Mouse (Mus musculus) layer of hippocampus, adult 18-20 months (tissue): Measurements from ENCODE around the gene Eif3i. TPM values are rescaled to one million over a fixed set of nuclear protein-coding genes. Genes with fewer than 3 reads are reported as not detected.

Experiments used
- DNase-seq, 2 experiments: peaks; one replicate each; pipeline ENCODE4 v3.0.0; 2022; ENCODE audit warnings: low spot score in 2 of 2
- total RNA-seq, 2 experiments: library from RNA; stranded (reverse); gene quantifications; 2 replicates each; pipeline ENCODE4 v1.2.3; 2021

Eif3i gene
- total RNA-seq, 2 experiments from 2014 or later: 127 to 131 TPM

DNA sequence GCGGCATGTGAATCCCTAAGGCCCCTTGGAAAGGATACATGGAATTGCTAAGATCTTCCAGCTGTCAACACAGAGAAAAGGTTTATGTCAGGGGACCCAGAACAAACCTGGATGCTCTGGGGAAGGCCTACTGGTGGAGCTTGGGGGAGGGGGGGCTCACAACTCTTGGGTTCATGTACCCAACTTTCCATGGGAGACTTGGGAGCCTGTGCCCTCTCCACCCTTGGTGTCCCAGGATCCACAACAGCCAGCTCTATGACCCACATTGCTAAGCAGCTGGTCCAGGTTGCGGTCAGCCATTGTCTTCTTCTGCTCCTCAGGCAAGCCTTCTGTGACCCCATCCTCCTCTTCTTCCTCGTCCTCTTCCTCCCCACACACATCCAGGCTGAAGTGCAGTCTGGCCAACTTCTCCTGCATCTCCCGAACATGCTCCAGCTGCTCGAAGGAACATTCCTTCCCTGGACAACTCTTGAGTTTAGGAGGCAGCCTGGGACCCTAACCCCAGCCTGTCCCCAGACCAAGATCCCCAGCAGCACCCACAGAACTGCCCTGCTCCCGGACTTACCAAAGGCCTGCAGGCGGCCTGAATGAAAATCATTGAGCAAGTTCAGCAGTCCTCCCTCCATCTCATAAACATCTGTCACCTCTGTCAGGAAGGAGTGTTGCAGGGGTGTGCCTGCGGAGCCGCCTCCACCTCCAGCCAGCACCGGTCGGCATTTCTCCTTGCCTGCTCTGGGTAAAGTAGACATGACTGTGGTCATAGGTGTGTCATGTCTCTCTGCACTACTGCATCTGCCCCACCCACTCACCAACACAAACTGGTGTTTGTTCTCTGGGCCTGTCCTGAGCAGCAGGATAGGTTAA is 20.2 kb upstream of the Eif3i start:
- DNase-seq: no peak

DNA sequence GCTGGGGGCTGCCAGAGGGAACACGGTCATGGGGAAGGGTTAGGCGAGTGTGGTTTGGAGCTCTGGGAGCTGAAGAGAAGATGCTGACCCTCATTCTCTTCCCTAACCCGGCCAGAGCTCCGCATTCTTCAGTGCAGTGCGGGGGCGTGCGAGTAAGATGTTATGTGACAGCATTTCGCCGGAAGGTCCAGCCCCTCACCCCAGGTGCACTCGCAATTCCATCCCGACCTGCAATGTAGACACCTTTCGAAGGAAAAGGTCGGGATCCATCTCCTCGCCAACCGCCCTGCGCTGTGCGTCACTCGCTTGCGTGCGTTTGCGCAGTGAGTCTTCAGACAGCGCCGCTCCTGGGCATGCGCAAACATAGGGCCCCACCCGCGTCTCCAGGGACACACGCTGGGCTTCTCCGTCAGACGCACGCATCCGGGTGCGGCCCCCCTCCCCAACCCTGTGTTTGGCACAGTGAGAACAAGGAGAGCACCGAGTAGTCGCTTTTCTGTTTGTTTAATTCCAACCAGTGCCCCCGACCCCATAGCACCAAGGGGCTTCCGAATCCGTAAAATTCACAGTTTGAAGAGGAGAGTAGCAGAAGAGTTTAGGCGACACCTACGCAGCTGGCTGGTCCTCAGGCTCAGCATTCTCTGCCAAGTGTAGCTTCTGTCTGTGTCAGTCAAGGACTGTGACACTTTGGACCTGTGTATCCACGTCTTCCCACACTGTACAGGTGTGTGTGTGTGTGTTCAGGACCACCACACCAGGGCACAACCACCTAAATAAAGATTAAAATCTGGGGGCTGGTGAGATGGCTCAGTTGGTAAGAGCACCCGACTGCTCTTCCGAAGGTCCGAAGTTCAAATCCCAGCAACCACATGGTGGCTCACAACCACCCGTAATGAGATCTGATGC is 18.6 kb upstream of the Eif3i start, which contains the start of gene Iqcc:
TSS of gene Iqcc (minus strand) at position 314 of the 906 bp plus-strand sequence.
- peak; percentile 95 to 98 for DNase-seq

DNA sequence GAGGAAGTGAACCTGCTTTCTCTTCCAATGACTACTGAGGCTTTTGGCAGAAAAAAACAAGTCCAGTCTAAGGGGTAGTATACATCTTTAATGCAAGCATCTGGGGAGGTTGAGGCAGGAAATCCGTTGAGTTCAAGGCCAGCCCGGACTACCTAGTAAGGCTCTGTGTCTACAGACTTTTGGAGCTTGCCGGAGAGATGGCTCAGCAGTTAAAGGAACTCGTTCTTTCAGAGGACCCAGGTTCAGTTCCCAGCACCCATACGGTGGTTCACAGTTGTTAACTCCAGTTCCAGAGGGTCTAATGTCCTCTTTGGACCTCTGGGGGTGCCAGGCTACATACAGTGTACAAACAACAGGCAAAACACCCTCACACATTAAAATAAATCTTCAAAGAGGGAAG is 17.6 kb upstream of the Eif3i start:
- no peak for DNase-seq

DNA sequence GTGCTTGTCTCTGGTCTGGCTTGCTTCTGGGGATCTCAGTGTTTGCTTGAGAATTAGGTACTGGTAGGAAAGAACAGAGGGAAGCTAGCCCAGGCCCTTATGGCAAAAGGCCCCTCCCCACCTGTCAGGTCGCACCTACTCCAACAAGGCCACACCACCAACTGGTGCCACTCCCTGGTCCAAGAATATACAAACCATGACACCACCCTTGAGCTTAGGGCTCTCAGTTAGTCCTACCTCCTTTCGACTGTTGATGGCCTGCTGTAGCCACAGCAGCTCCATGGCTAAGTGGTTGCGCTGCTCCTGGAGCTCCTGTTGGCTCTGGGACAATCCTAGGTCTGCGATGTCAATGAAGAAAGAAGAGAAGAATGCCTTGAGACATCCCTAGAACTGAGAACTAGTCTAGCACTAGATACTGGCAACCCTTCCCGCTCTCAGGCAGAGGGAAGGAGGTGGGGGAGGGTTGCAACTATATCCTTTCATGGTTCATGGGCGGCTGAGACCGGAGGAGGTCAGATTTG is 16.7 kb upstream of the Eif3i start:
- no peak for DNase-seq

DNA sequence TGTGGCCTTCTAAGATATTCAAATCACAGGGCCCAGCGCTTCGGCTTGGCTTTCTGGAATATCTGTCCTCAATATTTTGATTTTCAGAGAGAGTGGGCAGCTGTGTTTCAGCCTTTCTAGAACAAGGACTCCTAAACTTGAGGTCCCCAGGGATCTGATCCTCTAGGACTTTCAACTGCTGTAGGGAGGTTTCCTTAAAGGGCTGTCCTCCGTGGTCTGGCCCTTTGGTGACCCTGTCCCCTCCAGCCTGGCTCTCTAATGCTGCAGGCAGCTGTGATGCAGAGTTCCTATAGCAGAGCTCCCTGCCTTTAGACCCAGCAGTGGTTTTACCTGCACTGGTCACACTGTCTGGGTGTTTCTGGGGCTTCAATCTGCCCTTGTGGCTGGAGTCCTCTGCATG is 16.2 kb upstream of the Eif3i start:
- no peak for DNase-seq

DNA sequence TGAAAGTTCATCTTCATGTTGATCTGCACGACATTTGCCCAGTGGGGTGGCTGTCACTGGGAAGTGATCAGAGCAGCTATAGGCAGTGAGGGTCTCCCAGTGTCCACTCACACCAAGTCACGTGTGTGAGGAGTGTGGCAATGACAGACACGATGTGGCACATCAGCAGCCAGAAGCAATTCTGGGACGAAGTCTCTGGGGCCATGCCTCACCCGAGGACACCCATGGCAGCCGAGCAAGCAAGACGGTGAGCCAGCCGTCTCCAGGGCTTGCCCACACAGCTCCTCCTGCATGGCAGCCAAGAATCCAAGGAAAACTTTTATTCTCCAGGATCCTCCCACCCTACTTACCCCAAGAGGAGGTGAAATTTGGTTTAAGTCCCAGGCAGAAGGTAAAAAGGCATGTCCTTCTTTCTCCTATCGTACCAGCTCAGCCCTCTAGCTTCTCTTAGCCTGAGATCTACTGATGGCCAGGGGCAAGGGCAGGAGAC is 15.4 kb upstream of the Eif3i start:
- DNase-seq: no peak

DNA sequence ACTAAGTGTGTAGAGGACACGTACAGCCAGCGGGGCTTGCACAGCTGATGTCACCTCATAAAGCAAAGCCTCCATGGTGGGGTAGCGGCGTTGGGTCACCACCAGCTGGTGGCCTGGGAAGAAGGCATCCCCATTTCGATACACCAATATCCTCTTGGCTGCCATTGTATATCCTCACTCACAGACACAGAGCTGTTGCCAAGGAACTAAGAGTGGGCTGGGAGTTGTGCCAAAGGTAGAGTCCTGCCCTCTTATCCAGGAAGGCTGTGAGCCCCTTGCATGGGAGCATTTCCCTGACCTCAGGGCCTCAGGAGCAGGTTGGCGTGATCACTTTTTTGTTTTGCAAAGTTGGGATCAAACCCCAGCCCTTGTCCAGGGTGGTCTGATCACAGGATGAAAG is 13.6 kb upstream of the Eif3i start, which contains the start of gene Dcdc2b:
TSS of gene Dcdc2b (minus strand) at position 165 of the 400 bp plus-strand sequence.
- no peak for DNase-seq

DNA sequence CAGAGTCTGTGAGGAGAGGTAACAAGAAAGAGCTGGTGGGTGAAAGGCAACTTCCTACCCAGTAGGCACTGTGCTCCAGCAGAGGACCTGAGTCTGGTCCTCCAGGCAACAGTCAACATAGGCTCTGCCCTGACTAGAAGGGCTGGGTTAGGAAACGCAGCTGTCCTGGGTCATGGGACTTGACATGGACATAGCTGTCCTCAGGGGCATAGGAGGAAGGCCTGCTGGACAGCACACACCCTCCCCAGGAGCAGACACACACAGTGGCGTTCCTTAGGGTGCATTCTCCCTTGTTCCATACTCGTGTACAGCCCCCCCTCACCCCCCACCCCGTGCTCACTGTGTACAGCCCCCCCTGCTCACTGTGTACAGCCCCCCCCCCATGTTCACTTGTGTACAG is 10.0 kb upstream of the Eif3i start:
- DNase-seq: no peak

DNA sequence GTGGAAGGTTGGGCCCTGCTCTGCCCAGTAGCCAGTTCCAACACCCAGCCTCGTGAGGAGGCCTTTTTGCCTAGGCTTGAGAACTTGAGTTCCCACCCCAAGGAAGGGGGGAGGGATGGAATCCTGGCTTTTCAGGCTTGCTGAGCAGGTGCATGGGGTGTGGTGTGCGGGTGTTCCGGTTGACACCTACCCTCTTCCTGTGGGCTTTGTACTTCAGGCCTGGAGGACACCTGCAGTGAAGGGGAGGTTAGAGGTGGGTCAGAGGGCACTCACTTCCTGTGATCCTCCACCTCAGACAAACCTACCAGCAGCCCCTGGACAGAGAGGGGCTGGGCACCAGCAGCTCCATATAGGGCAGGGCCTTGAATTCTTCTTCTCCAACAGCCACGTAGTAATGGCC is 9.6 kb upstream of the Eif3i start:
- DNase-seq: no peak

DNA sequence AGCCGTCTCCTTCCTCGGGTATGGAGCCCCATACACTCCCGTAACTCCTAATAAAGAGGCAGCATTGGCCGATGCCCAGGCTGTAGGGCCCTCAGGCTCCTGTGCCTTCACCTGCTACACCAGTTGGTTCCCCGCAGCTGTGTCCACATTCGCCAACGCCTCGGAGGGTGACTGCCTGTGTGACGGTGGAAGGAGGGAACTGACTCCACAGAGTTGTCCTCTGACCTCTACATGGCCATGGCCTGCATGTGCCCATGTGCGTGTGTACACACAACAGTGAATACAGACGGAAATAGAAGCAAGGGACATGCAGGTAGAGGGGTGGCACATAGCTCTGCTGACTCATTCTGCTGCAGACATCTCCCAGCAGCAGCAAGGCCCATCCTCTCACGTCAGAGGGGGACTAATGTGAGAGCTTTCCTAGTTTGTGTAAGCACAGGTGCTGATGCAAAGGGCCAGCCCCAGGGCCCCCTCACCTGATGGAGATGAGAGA is 8.7 kb upstream of the Eif3i start:
- DNase-seq: no peak

DNA sequence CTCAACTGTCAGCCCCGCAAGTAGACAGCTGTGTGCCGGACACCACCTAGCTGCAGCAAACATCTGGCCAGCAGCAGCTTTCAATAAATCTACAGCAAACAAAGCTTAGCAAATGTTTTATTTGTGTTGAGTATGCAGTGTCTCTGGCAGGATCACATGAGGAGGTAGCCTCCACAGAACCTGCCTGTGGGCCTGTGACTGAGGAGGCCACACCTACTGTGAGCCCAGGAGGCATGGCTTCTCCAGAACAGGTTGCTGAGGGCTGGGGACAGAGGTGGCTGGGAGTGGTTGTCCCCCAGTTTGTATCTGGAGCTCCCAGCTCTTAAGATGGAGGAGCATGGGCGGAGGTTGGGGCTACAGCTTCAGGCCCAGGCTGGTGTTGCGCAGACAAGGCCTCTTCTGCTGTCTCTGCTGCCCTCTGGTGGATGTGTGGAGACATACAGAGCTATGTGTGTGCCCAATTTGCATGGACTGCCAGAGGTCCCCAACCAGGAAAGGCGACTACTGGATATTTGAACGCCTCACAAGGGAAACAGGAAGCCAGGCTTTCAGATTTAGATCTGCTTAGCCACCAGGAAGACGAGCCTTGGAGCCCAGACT is 8.1 kb upstream of the Eif3i start:
- DNase-seq: peak; percentile 70 to 85

DNA sequence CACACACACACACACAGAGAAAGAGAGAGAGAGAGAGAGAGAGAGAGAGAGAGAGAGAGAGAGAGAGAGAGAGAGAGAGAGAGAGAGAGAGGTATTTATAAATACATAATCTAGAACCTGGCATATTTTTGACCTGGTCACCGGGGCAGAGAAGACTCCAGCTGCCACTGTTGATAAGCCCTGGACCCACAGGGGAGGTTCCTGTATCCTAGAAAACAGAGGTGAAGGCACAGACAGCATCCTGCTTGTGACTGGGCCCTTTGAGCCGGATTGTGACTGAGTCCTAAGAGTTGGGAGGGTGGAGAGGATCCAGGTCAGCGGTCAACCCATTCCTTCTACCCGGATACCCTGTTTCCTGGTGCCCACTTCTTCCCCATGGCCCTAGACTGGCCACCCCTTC is 11.6 kb downstream of the Eif3i start:
- DNase-seq: no peak

DNA sequence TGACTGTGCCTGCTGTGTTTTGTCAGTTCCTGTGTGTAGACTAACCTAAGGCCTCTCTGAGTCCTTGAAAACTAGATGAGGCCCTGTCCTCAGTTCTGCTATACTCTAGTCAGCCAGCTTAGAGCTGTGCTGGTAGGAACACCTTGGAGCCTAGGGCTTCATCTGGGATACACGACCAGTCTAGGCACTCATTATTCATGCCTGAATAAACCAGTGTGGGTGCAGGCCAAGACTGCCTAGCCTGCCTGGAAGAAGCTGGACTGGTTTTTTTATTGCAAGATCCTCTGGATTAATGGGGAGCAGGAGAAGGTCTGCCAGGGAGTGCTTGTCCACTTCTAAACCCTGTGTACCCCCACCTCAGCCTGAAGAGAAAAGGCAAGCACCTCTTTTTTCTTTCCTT is 13.5 kb downstream of the Eif3i start:
- DNase-seq: no peak

DNA sequence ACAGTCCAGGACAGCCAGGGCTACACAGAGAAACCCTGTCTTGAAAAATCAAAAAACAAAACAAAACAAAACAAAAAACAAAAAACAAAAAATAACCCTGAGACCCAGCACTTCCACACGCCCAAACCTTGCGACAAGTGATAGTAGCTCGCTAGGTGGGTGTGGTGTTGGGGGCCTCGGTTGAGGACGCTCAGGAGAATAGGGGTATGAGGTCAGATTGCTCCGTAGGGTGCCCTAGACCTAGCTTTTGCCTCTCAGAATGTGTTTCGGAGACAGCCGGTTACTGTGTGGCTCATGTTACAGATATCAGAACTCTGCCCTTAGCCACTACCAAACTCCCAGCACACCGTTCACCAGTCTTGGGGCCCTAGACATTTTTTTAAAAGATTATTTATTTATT is 14.7 kb downstream of the Eif3i start:
- DNase-seq: no peak

DNA sequence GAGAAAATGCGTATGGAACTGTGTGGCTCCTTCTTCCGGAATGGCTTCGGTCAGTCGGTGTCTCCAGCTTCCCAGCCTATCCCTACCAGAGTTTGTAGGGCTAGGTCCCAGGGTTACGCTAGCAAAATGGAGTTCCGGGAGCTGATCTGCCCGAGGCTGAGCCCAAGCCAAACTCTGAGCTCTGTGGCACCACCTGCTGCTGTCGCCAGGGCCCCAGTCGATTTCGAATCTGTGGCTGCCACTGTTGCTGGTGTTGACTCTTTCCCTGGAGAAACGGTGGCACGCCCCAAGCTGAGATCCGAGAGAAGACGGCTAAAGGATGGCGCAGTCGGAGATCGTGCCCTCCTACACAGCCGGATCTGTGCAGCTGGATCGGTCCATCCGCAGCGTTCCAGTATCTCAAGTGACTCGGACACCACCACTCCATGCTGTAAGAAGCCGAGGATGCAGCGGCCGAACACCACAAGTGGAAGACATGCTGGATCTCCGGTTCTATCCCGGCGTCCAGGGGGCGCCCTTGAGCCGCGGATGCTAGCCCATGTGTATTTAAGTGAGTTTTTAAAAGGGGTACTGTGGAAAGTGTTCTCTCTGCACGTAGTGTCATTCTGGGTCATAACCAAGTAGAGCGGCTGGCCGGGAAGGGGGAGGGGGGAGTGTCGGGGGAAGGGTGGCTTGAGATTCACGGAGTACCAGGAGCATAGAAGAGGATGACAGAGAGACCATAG is 15.4 kb downstream of the Eif3i start:
- DNase-seq: peak; percentile 64 to 92

DNA sequence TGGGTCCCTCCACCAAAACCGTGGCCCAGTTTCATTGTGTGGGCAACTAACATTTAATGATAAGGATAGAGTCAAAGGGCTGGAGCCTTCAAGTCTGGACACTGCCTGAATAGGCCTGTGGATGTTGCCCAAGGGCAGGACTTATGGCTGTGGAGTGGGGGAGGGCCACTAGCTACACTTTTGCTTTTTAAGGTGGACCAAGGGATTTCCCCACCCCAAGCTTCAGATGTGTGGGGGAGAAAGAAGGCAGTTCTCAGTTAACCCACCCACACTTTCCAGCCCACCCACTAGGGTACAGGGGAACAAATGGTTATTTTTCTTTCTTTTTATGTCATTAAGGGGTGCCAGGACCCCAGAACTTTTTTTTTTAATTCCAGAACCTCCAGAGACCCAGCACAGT is 16.1 kb downstream of the Eif3i start:
- no peak for DNase-seq

DNA sequence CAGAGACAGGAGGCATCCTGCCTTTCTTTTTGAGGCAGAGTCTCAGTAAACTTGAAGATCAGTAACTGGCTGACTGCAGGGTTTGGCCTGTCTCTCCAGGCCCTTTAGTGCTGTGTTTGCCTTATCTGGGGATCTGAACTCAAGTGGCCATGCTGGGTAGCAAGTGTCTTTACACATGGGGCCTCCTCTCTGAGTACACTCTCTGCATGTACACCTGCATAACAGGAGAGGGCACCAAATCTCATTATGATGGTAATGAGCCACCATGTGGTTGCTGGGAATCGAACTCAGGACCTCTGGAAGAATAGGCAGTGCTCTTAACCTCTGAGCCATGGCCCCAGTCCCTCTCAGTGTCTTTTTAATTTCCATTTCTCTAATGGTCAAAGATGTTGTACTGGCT is 18.2 kb downstream of the Eif3i start:
- no peak for DNase-seq

DNA sequence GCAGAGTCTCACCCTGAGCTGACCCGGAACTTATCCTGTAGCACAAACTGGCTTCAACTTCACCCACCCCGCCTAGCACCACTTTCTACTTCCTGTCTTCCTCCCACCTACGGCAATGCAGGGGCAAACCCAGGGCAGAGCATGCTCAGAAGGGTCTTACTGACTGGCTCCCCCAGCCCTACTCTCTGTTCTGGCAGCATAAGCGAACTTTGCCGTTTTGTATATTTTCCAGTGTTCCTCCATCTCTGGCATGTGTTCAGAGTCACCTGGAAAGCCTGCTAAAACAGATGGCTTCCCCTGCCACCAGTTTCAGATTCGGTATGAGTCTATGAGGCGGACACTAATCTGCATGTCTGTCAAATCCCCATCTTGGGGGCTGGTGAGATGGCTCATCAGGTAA is 20.1 kb downstream of the Eif3i start:
- DNase-seq: peak in 1 of 2 experiments; percentile 21

DNA sequence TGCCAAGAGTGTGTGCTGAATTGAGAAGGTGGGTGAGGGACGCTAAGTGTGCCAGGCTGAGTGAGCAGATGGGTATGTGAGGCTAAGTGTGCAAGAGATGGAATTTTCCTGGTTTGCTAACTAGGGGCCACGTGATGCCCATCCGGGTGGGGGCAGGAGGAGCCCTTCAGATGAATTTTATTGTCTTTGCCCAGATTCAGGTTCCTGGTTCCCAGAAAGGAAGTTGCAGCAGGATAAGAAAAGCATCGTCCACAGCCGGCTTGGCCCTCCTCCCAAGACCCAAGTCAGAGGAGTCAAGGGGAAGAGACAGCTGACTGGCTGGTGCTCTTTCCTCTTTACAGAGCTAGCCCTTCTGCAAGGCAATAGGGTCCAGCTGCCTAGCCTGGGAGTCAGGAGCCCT is 22.0 kb downstream of the Eif3i start, which contains the start of gene Fam167b:
TSS of gene Fam167b (minus strand) at position 84 of the 400 bp plus-strand sequence.
- DNase-seq: no peak

DNA sequence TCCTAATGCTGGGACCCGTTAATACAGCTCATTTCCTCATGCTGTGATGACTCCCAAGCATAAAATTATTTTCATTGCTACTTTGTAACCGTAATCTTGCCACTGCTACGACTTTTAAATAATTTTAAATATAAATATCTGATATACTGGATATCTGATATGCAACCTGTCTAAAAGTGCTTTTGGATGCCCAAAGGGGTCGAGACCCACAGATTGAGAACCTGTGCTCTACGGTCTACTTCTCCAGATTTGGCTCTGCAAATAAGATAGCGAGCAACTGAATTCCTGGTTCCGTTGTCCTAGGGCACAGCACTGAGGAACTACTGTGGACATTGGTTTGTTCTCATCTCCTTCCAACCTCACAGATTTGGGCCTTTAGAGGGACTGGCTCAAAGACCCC is 22.8 kb downstream of the Eif3i start:
- no peak for DNase-seq
